Mouse (Mus musculus) stomach, embryonic 14.5 days (tissue): Measurements from ENCODE around the gene Mafg. TPM values are rescaled to one million over a fixed set of nuclear protein-coding genes. Genes with fewer than 3 reads are reported as not detected.

Source experiments
- ATAC-seq: fragments of 200-750 bp; cut with Nextera tagmentation; 2 replicates; pipeline ENCODE4 v1.8.0; 2017; ENCODE audit warnings: low read depth, moderate TSS enrichment; ENCODE audit not compliant: insufficient number of reproducible peaks, insufficient read depth, low FRiP score
- H3K27ac ChIP-seq: fragments of 300-500 bp; sonication (generic); 2 replicates; pipeline ENCODE4 v1.5.1; 2014; ENCODE audit warnings: mild to moderate bottlenecking, low read length, moderate library complexity, mixed read lengths
- H3K27me3 ChIP-seq: fragments of 300-500 bp; sonication (generic); 2 replicates; pipeline ENCODE4 v1.6.1; 2014; ENCODE audit warnings: low read length, control low read depth, mixed read lengths; ENCODE audit not compliant: control insufficient read depth, insufficient read depth
- H3K36me3 ChIP-seq: fragments of 300-500 bp; sonication (generic); 2 replicates; pipeline ENCODE4 v1.6.1; 2014; ENCODE audit warnings: mild to moderate bottlenecking, control low read depth, low read length, moderate library complexity, mixed read lengths; ENCODE audit not compliant: control insufficient read depth, insufficient read depth
- H3K4me1 ChIP-seq: fragments of 300-500 bp; sonication (generic); 2 replicates; pipeline ENCODE4 v1.6.1; 2014; ENCODE audit warnings: low read length, control low read depth, mixed read lengths; ENCODE audit not compliant: control insufficient read depth, insufficient read depth
- H3K4me2 ChIP-seq: fragments of 300-500 bp; sonication (generic); replicated peaks from 2 replicates; pipeline ENCODE4 v1.6.1; 2014; ENCODE audit warnings: low read depth, low read length, control low read depth
- H3K4me3 ChIP-seq: fragments of 300-500 bp; sonication (generic); 2 replicates; pipeline ENCODE4 v1.5.1; 2014; ENCODE audit warnings: low read depth, low read length, control low read depth
- H3K9ac ChIP-seq: fragments of 300-500 bp; sonication (generic); replicated peaks from 2 replicates; pipeline ENCODE4 v1.6.1; 2014; ENCODE audit warnings: low read depth, mild to moderate bottlenecking, control low read depth, low read length, moderate library complexity, mixed read lengths
- H3K9me3 ChIP-seq: fragments of 300-500 bp; sonication (generic); 2 replicates; pipeline ENCODE4 v1.6.1; 2016; ENCODE audit warnings: low read depth, low read length, control low read depth; ENCODE audit not compliant: control insufficient read depth
- WGBS: fragments of 180-500 bp; shearing (Covaris S2); extraction: QIAGEN DNeasy Blood & Tissue Kit; methylation state at CpG from one replicate; pipeline ENCODE4 v1.1.7; 2014; 5-methylcytosine and 5-hydroxymethylcytosine counted together
- microRNA-seq: library from miRNA; unstranded; fragments of <30 nt; microRNA quantifications from one replicate; pipeline ENCODE4, GENCODE M21; 2016
- polyA plus RNA-seq: library from polyadenylated mRNA; unstranded; fragments of >200 nt; fragmentation: Nextera tagmentation; extraction: Ambion mirVana; gene quantifications from 2 replicates; pipeline ENCODE4 v1.2.1, GENCODE M21; 2014

The Mafg gene
- polyA plus RNA-seq, 1 experiment from 2014 or later = 21.2 TPM

GRCm38 (mm10) chr11:120576365-120576981, 56.9 kb downstream of the Mafg start:
- no peak overlapping the region for H3K27ac ChIP-seq
- H3K36me3 ChIP-seq = peaks cover 31% of the 10 kb centered on the region
- peaks cover 23% of the 10 kb centered on the region for H3K4me1 ChIP-seq
- 73% methylated on average over 3 of the region's 3 CpGs for WGBS
- no peak overlapping the region for H3K4me2 ChIP-seq
- H3K4me3 ChIP-seq = no peak overlapping the region
- H3K9ac ChIP-seq = no peak overlapping the region
- H3K27me3 ChIP-seq = no peaks in the 10 kb centered on the region
- H3K9me3 ChIP-seq = no peaks in the 10 kb centered on the region
- ATAC-seq = no peak

GRCm38 (mm10) chr11:120575940-120576339, 57.5 kb downstream of the Mafg start:
- H3K4me3 ChIP-seq = no peak overlapping the region
- H3K9me3 ChIP-seq = no peaks in the 10 kb centered on the region
- peaks cover 28% of the 10 kb centered on the region for H3K4me1 ChIP-seq
- H3K9ac ChIP-seq = no peak overlapping the region
- H3K27ac ChIP-seq = no peak overlapping the region
- peaks cover 36% of the 10 kb centered on the region for H3K36me3 ChIP-seq
- no peak overlapping the region for H3K4me2 ChIP-seq
- no peaks in the 10 kb centered on the region for H3K27me3 ChIP-seq
- ATAC-seq = no peak

Small RNAs within 50 kb of the gene (microRNA-seq; reads per million reads assigned to microRNA genes)
- not detected for gene Mir6936

Other genes starting within 250 kb of the Mafg start
- gene Nploc4, start 195.9 kb downstream of the Mafg start, polyA plus RNA-seq = 32.9 and 37.0 TPM in 2 replicates
- gene Tspan10, start 191.0 kb downstream of the Mafg start, polyA plus RNA-seq = not detected in 2 replicates
- 0.21 TPM in 1 of 2 replicates, not detected in the other for gene Pde6g, start 180.1 kb downstream of the Mafg start, polyA plus RNA-seq
- 15.0 and 15.3 TPM in 2 replicates for gene Oxld1, start 175.5 kb downstream of the Mafg start, polyA plus RNA-seq
- gene Ccdc137, start 175.5 kb downstream of the Mafg start, polyA plus RNA-seq = 30.9 and 31.1 TPM in 2 replicates
- gene Arl16, start 166.0 kb downstream of the Mafg start, polyA plus RNA-seq = 43.3 and 49.4 TPM in 2 replicates
- 150 and 153 TPM in 2 replicates for gene Mrpl12, start 149.0 kb downstream of the Mafg start, polyA plus RNA-seq
- gene Slc25a10, start 141.8 kb downstream of the Mafg start, polyA plus RNA-seq = 66.5 and 75.1 TPM in 2 replicates
- gene Gcgr, start 102.9 kb downstream of the Mafg start, polyA plus RNA-seq = 1.2 and 1.9 TPM in 2 replicates
- gene Mcrip1, start 83.9 kb downstream of the Mafg start, polyA plus RNA-seq = 229 and 239 TPM in 2 replicates
- not detected in 2 replicates for gene Ppp1r27, start 82.5 kb downstream of the Mafg start, polyA plus RNA-seq
- gene P4hb, start 60.3 kb downstream of the Mafg start, polyA plus RNA-seq = 768 and 850 TPM in 2 replicates
- 575 and 578 TPM in 2 replicates for gene Arhgdia, start 52.0 kb downstream of the Mafg start, polyA plus RNA-seq
- 314 and 411 TPM in 2 replicates for gene Alyref, start 35.2 kb downstream of the Mafg start, polyA plus RNA-seq
- gene Anapc11, start 35.2 kb downstream of the Mafg start, polyA plus RNA-seq = 234 and 267 TPM in 2 replicates
- 13.0 and 13.7 TPM in 2 replicates for gene Npb, start 25.1 kb downstream of the Mafg start, polyA plus RNA-seq
- 119 and 135 TPM in 2 replicates for gene Pcyt2, start 15.7 kb downstream of the Mafg start, polyA plus RNA-seq
- gene Sirt7, start 8.4 kb downstream of the Mafg start, polyA plus RNA-seq = 31.1 and 36.1 TPM in 2 replicates
- 28.1 and 28.6 TPM in 2 replicates for gene Pycr1, start 10.2 kb upstream of the Mafg start, polyA plus RNA-seq
- gene Myadml2, start 14.6 kb upstream of the Mafg start, polyA plus RNA-seq = not detected in 2 replicates
- gene Notum, start 27.6 kb upstream of the Mafg start, polyA plus RNA-seq = 14.0 and 14.2 TPM in 2 replicates
- gene Aspscr1, start 39.4 kb upstream of the Mafg start, polyA plus RNA-seq = 115 and 116 TPM in 2 replicates
- gene Cenpx, start 80.1 kb upstream of the Mafg start, polyA plus RNA-seq = 152 and 165 TPM in 2 replicates
- gene Lrrc45, start 80.3 kb upstream of the Mafg start, polyA plus RNA-seq = 48.6 and 55.2 TPM in 2 replicates
- gene Rac3, start 87.9 kb upstream of the Mafg start, polyA plus RNA-seq = 11.1 and 11.7 TPM in 2 replicates
- 33.2 TPM in 2 replicates for gene Dcxr, start 93.7 kb upstream of the Mafg start, polyA plus RNA-seq
- 36.9 and 46.6 TPM in 2 replicates for gene Cbr2, start 98.5 kb upstream of the Mafg start, polyA plus RNA-seq
- 3.6 and 5.4 TPM in 2 replicates for gene Hmga1b, start 129.2 kb upstream of the Mafg start, polyA plus RNA-seq
- 27.8 and 29.5 TPM in 2 replicates for gene Rfng, start 150.6 kb upstream of the Mafg start, polyA plus RNA-seq
- 218 and 224 TPM in 2 replicates for gene Gps1, start 150.7 kb upstream of the Mafg start, polyA plus RNA-seq
- 59.7 and 66.9 TPM in 2 replicates for gene Dus1l, start 162.8 kb upstream of the Mafg start, polyA plus RNA-seq
- 69.0 and 70.9 TPM in 2 replicates for gene Fasn, start 190.9 kb upstream of the Mafg start, polyA plus RNA-seq